Mouse (Mus musculus): ENCODE measurements at regions not wholly inside any gene's neighbourhood (a gene's known extent, or its start where the extent isn't known, plus 50 kb on each side); places are given as distances from the start of the nearest gene placed in this dataset.

GRCm38 (mm10) chr3:140566996-140567517, 645.1 kb downstream of the Pdha2 start:
- no peak for DNase-seq (ENCODE audit: low spot score in 2 of 2)

DNA sequence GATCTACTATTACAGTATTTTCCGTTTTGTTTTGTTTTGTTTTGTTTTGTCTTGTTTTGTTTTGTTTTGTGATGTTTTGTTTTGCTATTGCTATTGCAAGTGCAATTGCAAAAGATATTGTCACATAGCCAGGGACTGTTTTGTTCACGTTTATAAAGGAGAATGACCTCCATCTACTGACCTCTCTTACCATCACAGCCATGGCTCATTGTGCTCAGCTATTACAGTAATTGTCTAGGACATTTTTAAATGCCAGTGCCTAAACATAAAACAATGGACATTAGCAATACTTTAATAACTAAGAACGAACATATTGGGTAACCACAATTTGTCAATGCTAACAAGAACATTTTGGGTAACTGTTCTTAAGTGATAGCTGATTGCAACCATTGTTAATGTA, 657.4 kb downstream of the Pdha2 start:
- DNase-seq (ENCODE audit: low spot score in 2 of 2): no peak

GRCm38 (mm10) chr3:140548483-140548882, 663.7 kb downstream of the Pdha2 start:
- no peak for DNase-seq (ENCODE audit: low spot score in 2 of 2)

DNA sequence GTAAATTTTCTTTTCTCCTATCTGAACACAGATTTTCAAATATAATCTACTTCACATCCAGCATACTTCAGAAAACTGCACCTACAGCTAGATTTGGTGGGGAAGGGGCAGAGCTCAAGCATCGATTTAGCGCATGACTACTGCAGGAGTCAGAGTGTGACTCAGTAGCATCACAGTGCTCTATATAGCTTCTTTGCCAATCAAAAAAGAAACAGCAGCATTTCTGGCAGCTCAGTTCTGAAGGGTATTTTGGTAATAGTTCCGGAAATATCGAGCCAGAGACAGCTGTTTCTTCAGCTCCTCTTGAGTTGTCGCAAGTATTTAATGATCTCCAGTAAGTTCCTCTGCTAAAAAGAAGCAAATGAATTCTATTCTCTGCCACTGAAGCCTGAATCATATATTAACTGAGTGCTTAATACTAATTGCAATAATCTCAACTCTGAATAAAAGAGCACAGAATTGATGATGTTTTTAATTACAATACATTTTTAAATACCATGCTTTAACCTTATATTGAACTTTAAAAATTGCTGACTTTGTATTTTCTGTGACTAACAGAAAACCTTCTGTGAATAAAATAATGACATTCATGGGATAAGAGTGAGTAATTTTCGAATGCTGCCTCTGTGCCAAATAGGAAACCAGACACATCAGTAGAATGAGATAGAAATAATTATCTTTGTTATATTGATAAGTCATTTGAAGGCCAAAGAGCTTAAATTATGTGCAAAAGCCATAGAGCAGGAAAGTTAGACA, 680.2 kb downstream of the Pdha2 start:
- no peak for DNase-seq (ENCODE audit: low spot score in 2 of 2)

DNA sequence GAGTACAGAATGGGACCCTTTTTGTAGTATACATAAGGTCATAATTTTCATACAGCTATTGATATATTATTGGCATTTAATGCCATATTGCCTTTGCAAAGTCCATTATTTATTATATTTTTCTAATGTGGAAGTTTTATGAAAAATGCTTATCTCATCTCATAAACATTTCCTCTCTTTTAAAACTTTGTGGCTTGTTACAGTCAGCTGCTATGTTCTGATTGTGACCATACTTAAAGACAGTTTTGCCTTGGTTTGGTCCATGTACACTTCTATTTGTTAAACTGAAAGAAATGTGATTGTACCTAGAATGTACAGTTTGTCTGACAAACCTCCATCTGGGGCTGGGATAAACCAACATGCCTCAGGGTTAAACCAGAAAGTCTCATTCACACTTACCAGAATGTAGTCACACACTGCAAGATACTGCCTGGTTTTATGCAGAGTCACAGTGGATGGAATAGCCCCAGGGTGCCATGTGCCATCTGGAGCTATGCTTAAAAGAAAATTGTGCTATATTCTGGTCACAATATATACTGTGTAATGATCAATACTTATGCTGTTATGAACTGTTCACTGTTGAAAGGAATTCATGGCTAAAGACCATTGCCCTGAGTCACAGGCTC, 690.4 kb downstream of the Pdha2 start:
- DNase-seq (ENCODE audit: low spot score in 2 of 2): no peak

DNA sequence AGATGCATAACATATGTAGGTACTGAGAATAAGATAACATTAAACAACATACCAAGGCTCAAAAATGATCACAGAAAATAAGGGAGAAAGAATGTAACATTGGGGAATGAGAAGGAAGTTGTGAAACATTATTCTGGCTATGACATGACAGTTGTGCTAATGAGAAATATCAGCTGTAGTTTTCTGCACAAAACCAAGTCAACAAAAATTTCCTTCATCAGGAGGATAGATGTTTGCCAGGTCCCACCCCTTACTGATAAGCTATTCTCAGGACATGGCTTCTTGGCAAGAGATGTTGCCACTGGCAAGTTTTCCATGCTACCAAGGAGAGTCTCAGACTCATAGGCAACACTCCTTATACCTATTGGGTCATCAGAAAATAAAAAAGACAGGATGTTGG, 701.3 kb downstream of the Pdha2 start:
- peak in 1 of 2 experiments; percentile 1 for DNase-seq (ENCODE audit: low spot score in 2 of 2)

DNA sequence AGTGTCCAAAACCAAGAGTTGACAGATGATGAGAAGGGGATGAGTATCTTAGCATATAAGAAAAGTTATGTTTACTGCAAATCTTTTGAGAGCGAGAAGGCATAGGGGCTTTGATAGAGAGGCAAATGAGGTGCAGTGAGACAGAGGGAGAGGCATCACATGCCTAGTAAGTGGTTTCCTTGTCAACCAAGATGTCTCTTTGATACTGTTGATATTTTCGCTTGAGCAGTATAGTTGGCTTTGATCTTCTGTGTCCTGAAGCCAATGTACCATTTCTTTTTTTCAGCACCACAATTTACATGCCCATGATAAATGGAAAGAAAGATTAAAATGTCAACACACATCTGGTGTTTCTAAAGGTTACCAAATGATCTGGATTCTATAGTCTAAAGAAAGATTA, 702.1 kb downstream of the Pdha2 start:
- no peak for DNase-seq (ENCODE audit: low spot score in 2 of 2)

DNA sequence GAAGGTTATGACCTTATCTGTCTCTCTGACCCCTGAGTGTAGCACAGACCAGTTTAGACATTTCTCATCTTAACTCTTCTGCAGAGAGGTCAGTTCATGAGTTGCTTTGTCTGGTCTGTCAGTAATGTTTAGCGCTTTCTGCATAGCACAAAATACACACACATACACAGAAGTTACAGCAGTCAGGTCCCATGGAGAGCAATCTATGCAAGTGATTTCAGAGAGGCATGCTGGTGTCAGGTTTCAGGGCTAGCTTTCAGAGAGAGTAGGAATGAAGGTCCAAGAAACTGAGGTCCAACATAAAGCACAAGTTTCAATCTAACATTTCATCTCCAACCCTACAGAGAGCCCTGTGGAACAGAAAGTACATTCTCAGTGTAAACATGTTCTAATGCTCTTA, 718.0 kb downstream of the Pdha2 start:
- no peak for DNase-seq (ENCODE audit: low spot score in 2 of 2)

- DNase-seq (ENCODE audit: low spot score in 2 of 2): no peak
These were observed 734.4 kb downstream of the Pdha2 start for GRCm38 (mm10) chr3:140477670-140478208.

DNA sequence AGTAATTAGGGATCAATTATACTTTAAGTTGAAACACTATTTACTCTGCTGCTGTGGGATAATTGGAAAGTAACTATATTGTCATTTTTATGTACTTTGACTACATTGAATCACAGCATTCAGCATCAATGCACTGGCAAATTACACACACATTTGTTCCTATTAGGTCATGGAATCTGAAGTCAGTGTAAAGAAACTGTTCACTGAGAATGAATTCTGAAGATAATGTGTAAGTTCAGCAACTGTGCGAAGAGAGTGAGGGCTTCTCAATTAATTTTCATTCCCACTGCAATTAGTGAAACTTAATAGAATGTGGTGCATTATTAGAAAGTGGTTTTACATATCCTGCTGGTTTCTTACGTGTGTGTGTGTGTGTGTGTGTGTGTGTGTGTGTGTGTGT, 735.6 kb downstream of the Pdha2 start:
- DNase-seq (ENCODE audit: low spot score in 2 of 2): no peak

- DNase-seq (ENCODE audit: low spot score in 2 of 2): no peak
These were observed 759.6 kb downstream of the Pdha2 start for GRCm38 (mm10) chr3:140452513-140452912.

- no peak for DNase-seq (ENCODE audit: low spot score in 2 of 2)
These were observed 761.0 kb downstream of the Pdha2 start for GRCm38 (mm10) chr3:140451148-140451547.

- no peak for DNase-seq (ENCODE audit: low spot score in 2 of 2)
These were observed 802.9 kb downstream of the Pdha2 start for GRCm38 (mm10) chr3:140409239-140409638.

All from urinary bladder, postnatal 36 days (tissue).